Mouse (Mus musculus) gastrocnemius, adult 2 months (tissue): ENCODE measurements around the gene Foxp1. TPM values are rescaled to one million over a fixed set of nuclear protein-coding genes. Genes with fewer than 3 reads are reported as not detected.
A peak's percentile ranks its signal among the peaks of the same experiment; 100 is the strongest.

ENCODE experiments used
- DNase-seq: peaks from one replicate; pipeline ENCODE4 v3.0.0; 2022
- H3K27ac ChIP-seq: fragments of 200-600 bp; 2 replicates; pipeline ENCODE4 v1.8.1; 2022; ENCODE audit warnings: mild to moderate bottlenecking
- H3K4me3 ChIP-seq: fragments of 200-600 bp; 2 replicates; pipeline ENCODE4 v1.8.1; 2022; ENCODE audit warnings: mild to moderate bottlenecking, moderate library complexity
- CTCF ChIP-seq: fragments of 200-600 bp; IDR thresholded peaks from 2 replicates; pipeline ENCODE4 v1.8.1; 2022; ENCODE audit warnings: antibody characterized with exemption, mild to moderate bottlenecking, moderate library complexity
- intact Hi-C: fragments of 180-260 bp; cut with DNase I; formaldehyde crosslinking; loops from one replicate; pipeline ENCODE4 v1.15.1; 2025
- total RNA-seq, 2 experiments: library from RNA; stranded (reverse); gene quantifications; 2 replicates each; pipeline ENCODE4 v1.2.3; 2021

Gene Foxp1
- total RNA-seq, 2 experiments from 2014 or later, result 17.4 to 20.9 TPM

DNA sequence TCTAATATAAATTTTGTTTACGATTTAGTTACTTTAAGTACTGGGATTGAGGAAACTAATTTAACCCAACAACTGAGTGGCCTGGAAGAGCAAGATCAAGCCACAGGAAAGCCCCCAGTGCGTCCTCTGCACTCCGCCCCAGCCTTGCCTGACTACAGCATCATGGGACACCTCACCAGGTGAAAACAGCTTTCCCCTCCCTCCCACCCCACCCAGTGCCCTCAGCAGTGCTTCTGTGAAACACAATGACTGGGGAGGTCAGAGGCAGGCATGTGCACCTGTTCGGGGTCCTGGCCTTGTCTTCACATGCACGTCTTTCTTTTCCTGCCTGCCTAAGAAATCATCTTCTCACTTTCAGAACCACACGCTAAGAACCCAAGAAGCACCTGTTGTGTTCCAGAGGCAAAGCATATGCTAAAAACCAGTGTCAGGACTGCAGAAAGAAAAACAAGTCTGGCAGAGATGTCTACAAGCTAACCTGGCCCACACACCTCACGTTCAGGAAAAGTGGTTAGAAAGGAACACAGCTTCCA, 6.8 kb downstream of the Foxp1 start:
- no peak overlapping the region for H3K27ac ChIP-seq
- no peak overlapping the region for H3K4me3 ChIP-seq
- no peak for DNase-seq
- TF ChIP-seq CTCF, result no peak
- intact Hi-C loops, result no loop called here

DNA sequence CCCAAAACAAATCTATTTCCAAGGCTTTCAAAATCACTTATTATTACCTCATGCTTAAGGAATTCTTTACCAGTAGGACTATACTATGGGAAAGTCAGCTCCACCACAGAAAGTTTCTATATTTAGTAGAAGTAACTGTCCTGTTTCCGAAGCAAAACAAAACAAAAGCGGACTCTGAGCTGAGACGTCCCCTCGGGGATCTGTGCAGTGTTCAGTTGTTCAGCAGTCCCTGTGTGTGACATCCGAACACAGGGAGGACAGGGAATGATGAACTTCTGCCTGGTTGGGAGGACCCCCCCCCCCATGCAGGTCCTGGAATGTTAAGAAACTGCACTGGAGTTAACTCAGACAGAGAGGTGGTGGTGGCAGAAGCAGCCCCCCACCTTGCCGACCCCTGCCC, 10.7 kb downstream of the Foxp1 start:
- H3K4me3 ChIP-seq, result no peak overlapping the region
- no peak for DNase-seq
- H3K27ac ChIP-seq, result no peak overlapping the region
- TF ChIP-seq CTCF, result no peak
- intact Hi-C loops, result no loop called here

DNA sequence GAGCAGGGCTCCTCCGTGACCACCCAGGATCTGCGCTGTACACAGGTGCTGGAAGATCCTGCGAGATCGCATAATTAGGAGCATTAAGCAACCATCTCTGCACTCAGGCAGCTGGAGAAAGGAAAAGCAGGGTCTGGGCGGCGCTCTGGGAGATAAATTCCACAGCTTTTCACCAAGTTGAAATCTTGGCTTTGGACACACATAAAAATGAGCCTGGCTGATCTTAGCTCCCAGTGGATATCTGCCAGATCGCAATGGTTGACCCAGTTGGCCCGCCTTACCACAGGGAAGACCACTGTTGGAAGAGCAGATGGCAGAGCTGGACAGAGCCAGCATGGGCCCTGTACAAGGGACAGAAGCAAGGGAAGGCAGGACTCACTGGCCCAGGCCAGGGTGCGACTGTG, 13.3 kb downstream of the Foxp1 start:
- peak overlapping the region; percentile 20 for H3K27ac ChIP-seq
- DNase-seq, result peak; percentile 43
- no peak overlapping the region for H3K4me3 ChIP-seq
- intact Hi-C loops, result no loop called here
- no peak for TF ChIP-seq CTCF

DNA sequence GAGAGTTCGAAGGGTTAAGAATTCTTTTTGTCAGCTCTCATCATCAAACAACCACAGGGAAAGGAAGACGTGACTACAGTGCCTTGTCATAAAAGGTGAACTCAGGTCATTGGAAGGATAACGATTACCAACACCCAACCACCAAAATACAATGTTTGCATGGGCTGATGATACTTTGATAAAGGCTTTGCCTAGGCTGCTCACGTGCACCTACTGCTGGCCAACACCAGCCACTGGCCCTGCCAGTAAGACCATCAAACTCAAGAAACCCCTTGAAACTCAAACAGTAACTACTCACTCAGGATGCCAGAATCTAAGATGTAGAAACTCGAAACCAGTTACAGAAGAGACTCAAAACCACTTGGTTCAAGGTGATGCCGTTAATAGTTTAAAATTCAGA, 15.7 kb downstream of the Foxp1 start:
- no peak for DNase-seq
- Histone ChIP-seq H3K27ac (no peak overlapping the region), H3K4me3 (no peak overlapping the region)
- intact Hi-C loops, result no loop called here
- TF ChIP-seq CTCF, result peak; percentile 36; the same call in 1 of the 2 replicates

DNA sequence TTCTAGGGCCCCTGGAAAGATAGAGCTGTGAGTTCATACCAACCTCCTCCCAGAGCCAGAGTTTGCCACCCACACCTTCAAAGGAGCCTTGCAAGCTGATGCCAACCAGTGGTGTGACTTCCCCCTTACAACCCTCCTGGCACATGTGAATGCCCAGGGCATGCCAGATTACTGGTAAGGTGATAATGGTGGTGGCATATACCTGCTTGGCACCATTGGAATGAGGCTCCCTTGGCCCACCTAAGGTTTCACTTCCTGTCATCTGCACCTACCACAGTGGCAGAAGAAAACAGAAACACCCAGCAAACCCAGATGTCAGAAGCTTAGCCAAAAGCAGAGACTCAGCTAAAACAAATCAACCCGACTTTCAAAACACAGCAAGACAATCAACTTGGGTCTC, 18.8 kb downstream of the Foxp1 start:
- intact Hi-C loops, result no loop called here
- DNase-seq, result no peak
- no peak overlapping the region for H3K27ac ChIP-seq
- no peak for TF ChIP-seq CTCF
- no peak overlapping the region for H3K4me3 ChIP-seq

DNA sequence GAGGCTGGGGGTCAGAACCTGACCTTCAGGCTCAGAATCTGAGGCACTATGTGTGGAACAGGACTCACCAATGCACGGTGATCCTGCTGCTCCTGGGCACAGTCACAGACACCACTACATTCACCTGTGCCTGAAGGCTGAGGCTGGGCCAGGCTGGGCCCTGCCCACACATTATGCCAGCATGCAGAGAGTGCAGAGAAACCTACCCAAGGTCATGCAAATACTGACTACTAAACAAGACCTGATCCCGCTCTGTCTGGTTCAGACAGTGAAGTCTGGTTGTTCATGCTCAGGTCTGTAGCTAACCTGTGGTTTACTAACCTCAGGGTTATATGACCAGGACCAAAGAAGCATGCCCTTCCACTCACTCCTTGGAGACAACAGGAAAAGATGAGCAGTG, 19.8 kb downstream of the Foxp1 start:
- intact Hi-C loops, result no loop called here
- no peak for DNase-seq
- Histone ChIP-seq H3K27ac (no peak overlapping the region), H3K4me3 (no peak overlapping the region)
- no peak for TF ChIP-seq CTCF

DNA sequence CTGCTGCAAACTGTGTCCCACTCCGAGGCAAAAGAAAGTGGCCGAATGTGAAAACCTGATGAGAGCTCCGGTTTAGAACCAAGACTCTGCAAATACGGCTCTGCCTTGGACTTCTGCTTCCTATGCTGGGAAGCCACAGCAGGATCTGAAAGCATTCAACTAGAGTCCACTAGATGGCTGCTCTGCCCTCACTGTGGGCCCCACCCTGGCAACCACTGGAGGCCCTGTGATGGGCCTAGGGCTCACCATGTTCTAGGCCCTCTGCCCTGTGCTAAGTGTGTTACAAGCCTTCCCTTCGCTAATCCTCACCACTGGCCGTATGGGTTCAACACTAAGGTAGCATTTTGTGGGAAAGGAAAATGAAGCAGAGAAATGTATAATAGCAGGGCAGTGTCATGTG, 20.2 kb downstream of the Foxp1 start:
- DNase-seq, result no peak
- Histone ChIP-seq H3K4me3 (no peak overlapping the region), H3K27ac (no peak overlapping the region)
- intact Hi-C loops, result no loop called here
- no peak; the same call in 1 of the 2 replicates for TF ChIP-seq CTCF

DNA sequence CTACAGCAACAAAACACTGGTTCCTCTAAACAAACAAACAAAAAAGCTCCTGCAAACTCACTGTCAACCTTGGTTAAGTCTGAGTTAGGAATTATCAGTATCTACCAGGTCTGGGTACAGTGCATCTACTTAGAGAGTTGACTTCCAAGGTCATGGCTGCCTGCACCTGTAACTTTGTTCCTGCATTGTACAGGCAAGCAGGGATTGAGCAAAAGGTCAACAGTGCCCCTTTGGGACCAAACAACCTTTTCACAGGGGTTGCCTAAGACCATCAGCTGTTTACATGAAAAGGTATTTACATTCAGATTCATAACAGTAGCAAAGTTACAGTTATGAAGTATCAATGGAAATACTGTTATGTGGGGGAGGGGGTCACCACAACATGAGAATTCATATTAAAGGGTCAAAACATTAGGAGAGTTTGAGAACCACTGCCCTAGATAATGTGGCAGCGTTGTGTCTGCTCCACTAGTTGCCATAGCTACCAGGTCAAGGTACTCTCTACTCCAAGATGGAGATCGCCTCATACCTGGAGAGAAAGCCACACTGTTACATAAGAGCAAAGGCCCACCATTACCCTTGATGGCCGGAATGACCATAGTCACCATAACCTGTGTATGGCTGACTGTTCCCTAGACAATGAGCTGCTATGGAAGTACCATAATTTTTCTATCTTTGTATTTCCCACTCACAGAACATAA, 21.8 kb downstream of the Foxp1 start:
- TF ChIP-seq CTCF, result no peak
- no peak overlapping the region for H3K4me3 ChIP-seq
- H3K27ac ChIP-seq, result no peak overlapping the region
- no peak for DNase-seq
- intact Hi-C loops, result no loop called here

DNA sequence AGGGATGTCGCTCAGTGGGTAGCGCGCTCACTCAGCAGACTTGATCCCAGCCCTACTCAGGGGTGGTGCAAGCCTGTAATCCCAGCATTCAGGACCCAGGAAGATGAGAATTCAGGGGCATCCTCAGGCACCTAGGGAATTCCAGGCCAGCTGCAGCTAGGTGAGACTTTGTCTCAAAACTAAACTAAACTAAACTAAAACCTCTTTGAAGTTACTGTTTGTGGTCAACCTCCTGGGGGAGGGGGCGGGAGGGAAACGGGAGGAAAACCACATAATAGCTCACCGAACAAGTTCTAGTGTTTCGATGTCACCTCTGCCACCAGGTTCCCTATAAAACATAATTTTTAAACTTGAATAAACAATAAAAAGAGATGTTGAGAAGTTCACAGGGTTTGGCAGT, 24.4 kb downstream of the Foxp1 start:
- DNase-seq, result no peak
- TF ChIP-seq CTCF, result no peak
- intact Hi-C loops, result loop anchor here (5.0 kb wide), 1 partner anchor 41 kb away; no protein-coding TSS in a partner anchor

DNA sequence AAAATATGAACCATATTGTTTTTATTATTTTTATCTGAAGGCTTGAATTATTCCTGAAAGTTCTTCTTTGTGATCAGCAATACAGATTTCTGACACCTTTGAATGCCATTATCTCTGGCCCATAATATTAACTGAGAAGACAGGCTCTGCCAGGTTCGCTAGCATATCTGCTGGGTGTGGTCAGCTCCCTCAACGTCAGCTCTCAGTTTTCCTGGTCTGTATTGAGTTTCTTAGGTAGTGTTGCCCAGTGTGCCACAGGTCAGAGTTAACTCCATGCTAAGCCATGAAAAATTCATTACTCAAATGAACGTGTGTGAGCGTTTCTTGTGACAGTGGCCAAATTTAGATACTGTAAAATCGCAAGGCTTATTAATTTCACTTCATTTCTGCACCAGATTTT, 26.4 kb downstream of the Foxp1 start:
- no peak for DNase-seq
- peak overlapping the region; percentile 68 for H3K27ac ChIP-seq
- H3K4me3 ChIP-seq, result peak overlapping the region; percentile 58
- intact Hi-C loops, result loop anchor here (5.0 kb wide), 1 partner anchor 39 kb away; no protein-coding TSS in a partner anchor
- no peak for TF ChIP-seq CTCF

More for the DNA sequence above, 24.4 kb downstream of the Foxp1 start:
- Histone ChIP-seq H3K27ac (peak overlapping the region; percentile 68), H3K4me3 (no peak overlapping the region)

DNA sequence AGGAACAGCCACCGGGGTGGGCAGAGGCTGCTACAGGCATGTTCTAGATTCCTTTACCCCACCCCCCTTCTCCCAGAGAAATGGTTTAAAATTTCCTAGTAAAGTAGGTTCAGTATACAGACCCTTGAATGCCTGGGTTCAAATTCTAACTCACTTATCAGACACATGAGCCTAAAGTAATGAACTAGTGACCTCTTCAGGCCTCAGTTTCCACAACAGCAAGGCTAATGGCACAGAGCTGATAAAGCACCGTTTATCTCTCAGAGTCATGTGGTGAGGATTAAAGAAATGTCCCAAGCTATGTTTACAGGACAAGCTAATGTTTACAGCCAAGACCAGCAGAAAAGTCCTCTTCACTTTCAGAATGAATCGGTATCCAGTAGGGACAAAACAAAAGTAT, 29.6 kb downstream of the Foxp1 start:
- no peak for DNase-seq
- intact Hi-C loops, result no loop called here
- TF ChIP-seq CTCF, result peak; percentile 25; the same call in 1 of the 2 replicates
- H3K4me3 ChIP-seq, result no peak overlapping the region
- H3K27ac ChIP-seq, result no peak overlapping the region; the same call in 1 of the 2 replicates

DNA sequence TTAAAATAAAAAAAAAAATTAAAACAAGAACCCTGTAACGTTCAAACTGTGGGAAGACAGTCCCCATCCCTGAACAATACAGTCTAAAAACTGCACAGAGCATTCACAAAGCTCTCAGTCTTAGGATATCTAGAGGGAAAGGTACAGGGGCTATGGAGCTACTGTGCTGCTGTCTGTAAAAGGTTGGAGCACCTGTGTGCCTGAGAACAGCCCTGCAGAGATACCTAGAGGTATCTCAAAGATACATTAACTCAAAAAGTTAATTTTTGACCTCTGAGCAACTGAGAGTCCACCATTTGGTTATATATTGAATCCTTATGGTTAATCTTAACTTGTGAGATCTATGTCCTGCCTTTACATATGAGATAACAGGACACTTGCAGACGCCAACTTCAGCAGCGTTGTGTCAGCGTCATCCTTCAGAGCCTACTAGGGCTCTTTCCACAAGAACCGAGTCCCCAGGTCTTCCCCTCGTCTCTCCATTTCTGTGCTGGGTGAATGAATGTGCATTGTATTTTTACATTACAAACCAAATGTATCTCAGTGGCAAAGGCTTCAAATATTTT, 30.5 kb downstream of the Foxp1 start:
- intact Hi-C loops, result no loop called here
- TF ChIP-seq CTCF, result no peak

DNA sequence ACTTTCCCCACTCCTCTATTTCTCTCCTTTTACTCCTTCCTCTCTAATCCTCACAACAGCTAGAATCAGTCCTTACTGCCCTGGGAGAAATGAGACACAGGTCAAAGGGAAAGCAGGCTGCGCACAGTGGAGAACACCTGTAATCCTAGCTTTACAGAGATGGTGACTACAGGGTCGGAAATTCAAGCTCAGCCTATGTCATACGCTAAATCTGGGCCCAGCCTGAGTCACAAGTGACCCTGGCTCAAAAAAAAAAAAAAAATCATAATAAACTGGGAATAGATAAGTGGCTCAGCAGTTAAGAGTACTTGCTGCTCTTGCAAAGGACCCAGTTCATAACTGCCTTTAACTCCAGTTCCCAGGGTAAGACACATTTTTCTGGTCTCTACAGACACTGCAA, 31.4 kb downstream of the Foxp1 start:
- no peak for TF ChIP-seq CTCF
- Histone ChIP-seq H3K27ac (peak overlapping the region; percentile 78), H3K4me3 (no peak overlapping the region)
- intact Hi-C loops, result no loop called here
- DNase-seq, result peak; percentile 44

More for the DNA sequence above, 30.5 kb downstream of the Foxp1 start:
- H3K4me3 ChIP-seq, result no peak overlapping the region
- no peak for DNase-seq
- peak overlapping the region; percentile 78 for H3K27ac ChIP-seq
